Mouse (Mus musculus) liver, embryonic 15.5 days (tissue): ENCODE data around the gene A230072I06Rik. TPM values are rescaled to one million over a fixed set of nuclear protein-coding genes. Genes with fewer than 3 reads are reported as not detected.

Experiments used
- ATAC-seq: fragments of 200-750 bp; cut with Nextera tagmentation; 2 replicates; pipeline ENCODE4 v1.8.0; 2017; ENCODE audit warnings: moderate number of reproducible peaks, mild to moderate bottlenecking, moderate library complexity; ENCODE audit not compliant: insufficient read depth
- H3K27ac ChIP-seq: fragments of 300-500 bp; sonication (generic); replicated peaks from 2 replicates; pipeline ENCODE4 v1.5.1; 2015; ENCODE audit warnings: mild to moderate bottlenecking, inconsistent platforms
- H3K27me3 ChIP-seq: fragments of 300-500 bp; sonication (generic); 2 replicates; pipeline ENCODE4 v1.6.1; 2015; ENCODE audit warnings: mild to moderate bottlenecking, inconsistent platforms
- H3K36me3 ChIP-seq: fragments of 300-500 bp; sonication (generic); replicated peaks from 2 replicates; pipeline ENCODE4 v1.6.1; 2015; ENCODE audit warnings: moderate library complexity, mild to moderate bottlenecking, inconsistent platforms
- H3K4me1 ChIP-seq: fragments of 300-500 bp; sonication (generic); replicated peaks from 2 replicates; pipeline ENCODE4 v1.6.1; 2015; ENCODE audit warnings: inconsistent platforms
- H3K4me2 ChIP-seq: fragments of 300-500 bp; sonication (generic); 2 replicates; pipeline ENCODE4 v1.6.1; 2015; ENCODE audit warnings: moderate library complexity, mild to moderate bottlenecking, inconsistent platforms
- H3K4me3 ChIP-seq: fragments of 300-500 bp; sonication (generic); replicated peaks from 2 replicates; pipeline ENCODE4 v1.5.1; 2015; ENCODE audit warnings: mild to moderate bottlenecking, inconsistent platforms
- H3K9ac ChIP-seq: fragments of 300-500 bp; sonication (generic); 2 replicates; pipeline ENCODE4 v1.6.1; 2015; ENCODE audit warnings: moderate library complexity, mild to moderate bottlenecking, inconsistent platforms
- H3K9me3 ChIP-seq: fragments of 300-500 bp; sonication (generic); replicated peaks from 2 replicates; pipeline ENCODE4 v1.6.1; 2016; ENCODE audit warnings: inconsistent platforms
- WGBS: fragments of 180-500 bp; shearing (Covaris S2); methylation state at CpG from one replicate; pipeline ENCODE4 v1.1.7; 2015; ENCODE audit warnings: mixed read lengths; ENCODE audit not compliant: insufficient replicate concordance; 5-methylcytosine and 5-hydroxymethylcytosine counted together
- polyA plus RNA-seq: library from polyadenylated mRNA; unstranded; fragments of >200 nt; fragmentation: Nextera tagmentation; extraction: Ambion mirVana; gene quantifications from 2 replicates; pipeline ENCODE4 v1.2.1, GENCODE M21; 2015

Gene A230072I06Rik
- polyA plus RNA-seq, 1 experiment from 2014 or later = not detected

DNA sequence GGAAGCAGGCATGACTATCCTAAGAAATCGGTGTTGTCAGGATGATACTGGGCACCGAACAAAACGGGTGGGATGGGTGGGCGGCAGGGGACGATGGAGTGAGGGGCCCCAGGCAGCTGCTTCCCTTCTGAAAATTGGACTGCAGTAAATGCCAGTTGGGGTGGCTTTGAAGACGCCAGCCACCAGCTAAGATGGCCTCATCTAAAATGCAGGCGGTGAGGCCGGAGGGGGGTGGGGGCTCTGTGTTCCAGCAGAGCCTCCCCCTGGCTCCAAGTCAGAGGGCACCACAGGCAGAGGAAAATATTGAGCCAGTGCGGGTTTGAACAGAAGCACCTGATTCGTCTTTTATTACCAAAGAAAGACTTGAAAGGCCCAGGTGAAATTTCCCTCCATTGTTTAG, 45.9 kb downstream of the A230072I06Rik start:
- 56% methylated on average over 10 of the region's 10 CpGs for WGBS
- Histone ChIP-seq H3K4me1 (no peaks in the 10 kb centered on the region), H3K9me3 (no peaks in the 10 kb centered on the region), H3K4me3 (no peak overlapping the region), H3K9ac (no peak overlapping the region), H3K36me3 (no peaks in the 10 kb centered on the region), H3K27me3 (peaks cover 11% of the 10 kb centered on the region; the same call in 1 of the 2 replicates), H3K27ac (no peak overlapping the region), H3K4me2 (no peak overlapping the region)
- no peak for ATAC-seq

- 30% methylated on average over 16 of the region's 16 CpGs for WGBS
- Histone ChIP-seq H3K27ac (no peak overlapping the region), H3K27me3 (peaks cover 11% of the 10 kb centered on the region; the same call in 1 of the 2 replicates), H3K9ac (no peak overlapping the region), H3K4me2 (no peak overlapping the region), H3K4me3 (no peak overlapping the region), H3K4me1 (no peaks in the 10 kb centered on the region), H3K36me3 (no peaks in the 10 kb centered on the region), H3K9me3 (no peaks in the 10 kb centered on the region)
- no peak for ATAC-seq
These were observed 46.5 kb downstream of the A230072I06Rik start for GRCm38 (mm10) chr8:12324991-12325601.

- no peaks in the 10 kb centered on the region for H3K36me3 ChIP-seq
- H3K9ac ChIP-seq = no peak overlapping the region
- 66% methylated on average over 13 of the region's 13 CpGs for WGBS
- no peak overlapping the region for H3K27ac ChIP-seq
- H3K4me3 ChIP-seq = no peak overlapping the region
- H3K4me1 ChIP-seq = no peaks in the 10 kb centered on the region
- no peak for ATAC-seq
- H3K4me2 ChIP-seq = no peak overlapping the region
- peaks cover 11% of the 10 kb centered on the region; the same call in 1 of the 2 replicates for H3K27me3 ChIP-seq
- H3K9me3 ChIP-seq = no peaks in the 10 kb centered on the region
These were observed 48.6 kb downstream of the A230072I06Rik start for GRCm38 (mm10) chr8:12327187-12327586.

DNA sequence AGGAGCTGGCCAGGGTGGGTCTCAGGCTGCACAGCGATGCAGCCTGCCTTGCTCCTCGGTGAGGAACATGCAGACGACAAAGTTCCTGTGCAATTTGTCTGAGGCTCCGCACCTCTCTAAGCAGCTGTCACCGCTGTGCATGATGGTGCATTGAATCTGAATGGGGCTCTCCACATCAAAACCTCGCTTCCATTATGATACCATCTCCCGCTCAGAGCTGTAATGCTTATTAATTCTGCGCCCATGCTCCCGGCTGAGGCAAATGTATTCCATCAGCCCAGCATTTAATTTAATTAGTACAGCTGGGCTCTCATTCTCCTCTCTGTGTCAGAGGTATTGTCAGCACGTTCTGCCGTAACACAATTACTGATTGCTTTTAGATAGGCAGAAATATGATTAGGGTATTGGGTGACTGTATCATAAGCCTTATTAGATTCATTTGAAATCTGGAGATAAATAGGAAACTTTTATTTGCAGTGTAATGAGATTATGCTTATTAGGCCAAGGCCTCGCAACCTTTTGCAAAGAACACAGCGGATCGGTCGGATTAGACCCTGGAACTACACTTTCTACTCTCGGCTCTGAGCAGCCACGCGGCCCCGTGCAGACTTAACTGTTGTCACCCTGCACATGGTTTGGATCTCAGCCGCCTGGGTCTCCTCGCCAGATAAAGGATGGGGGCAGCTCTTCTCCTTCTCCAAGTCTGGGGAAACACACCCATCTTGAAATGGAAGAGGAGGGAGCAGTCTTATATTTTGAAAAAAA, 49.3 kb downstream of the A230072I06Rik start:
- WGBS = 68% methylated on average over 21 of the region's 21 CpGs
- Histone ChIP-seq H3K36me3 (no peaks in the 10 kb centered on the region), H3K9me3 (no peaks in the 10 kb centered on the region), H3K4me3 (no peak overlapping the region), H3K4me2 (no peak overlapping the region), H3K4me1 (no peaks in the 10 kb centered on the region), H3K9ac (no peak overlapping the region), H3K27me3 (peaks cover 11% of the 10 kb centered on the region; the same call in 1 of the 2 replicates), H3K27ac (no peak overlapping the region)
- ATAC-seq = no peak

DNA sequence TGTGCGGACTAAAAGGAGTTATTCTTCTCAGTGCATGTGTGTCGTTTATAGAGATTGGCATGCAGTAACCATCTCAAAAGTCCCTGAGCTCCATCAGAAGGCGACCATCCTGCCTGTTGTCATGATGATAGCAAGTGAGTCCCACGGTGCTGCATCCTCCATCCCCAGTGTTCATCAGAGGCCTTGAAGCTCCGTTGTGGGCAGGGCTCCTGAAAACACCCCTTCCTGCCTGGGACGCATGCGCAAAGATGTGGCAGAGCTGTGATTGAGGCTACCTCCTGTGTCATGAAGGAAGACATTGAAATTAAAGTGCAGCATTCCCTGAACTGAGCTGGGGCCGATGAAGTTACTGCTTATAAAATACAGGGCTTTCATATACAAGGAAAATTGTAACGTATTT, 49.9 kb downstream of the A230072I06Rik start:
- 53% methylated on average over 9 of the region's 9 CpGs for WGBS
- H3K27me3 ChIP-seq = peaks cover 11% of the 10 kb centered on the region; the same call in 1 of the 2 replicates
- no peaks in the 10 kb centered on the region for H3K9me3 ChIP-seq
- no peak overlapping the region for H3K9ac ChIP-seq
- no peak overlapping the region for H3K27ac ChIP-seq
- ATAC-seq = no peak
- H3K4me2 ChIP-seq = no peak overlapping the region
- no peaks in the 10 kb centered on the region for H3K4me1 ChIP-seq
- H3K4me3 ChIP-seq = no peak overlapping the region
- H3K36me3 ChIP-seq = no peaks in the 10 kb centered on the region

GRCm38 (mm10) chr8:12330066-12330465, 51.4 kb downstream of the A230072I06Rik start:
- H3K27me3 ChIP-seq = peaks cover 7% of the 10 kb centered on the region; the same call in 1 of the 2 replicates
- H3K4me3 ChIP-seq = no peak overlapping the region
- ATAC-seq = no peak
- H3K27ac ChIP-seq = no peak overlapping the region
- 22% methylated on average over 8 of the region's 8 CpGs for WGBS
- no peaks in the 10 kb centered on the region for H3K9me3 ChIP-seq
- no peaks in the 10 kb centered on the region for H3K4me1 ChIP-seq
- no peaks in the 10 kb centered on the region for H3K36me3 ChIP-seq
- H3K9ac ChIP-seq = no peak overlapping the region
- H3K4me2 ChIP-seq = no peak overlapping the region

Other genes with a start within 250 kb of the A230072I06Rik start
- gene Sox1, start 116.5 kb downstream of the A230072I06Rik start, polyA plus RNA-seq = not detected in 2 replicates